Mouse (Mus musculus): ENCODE data around the gene Mob1a.

DNA sequence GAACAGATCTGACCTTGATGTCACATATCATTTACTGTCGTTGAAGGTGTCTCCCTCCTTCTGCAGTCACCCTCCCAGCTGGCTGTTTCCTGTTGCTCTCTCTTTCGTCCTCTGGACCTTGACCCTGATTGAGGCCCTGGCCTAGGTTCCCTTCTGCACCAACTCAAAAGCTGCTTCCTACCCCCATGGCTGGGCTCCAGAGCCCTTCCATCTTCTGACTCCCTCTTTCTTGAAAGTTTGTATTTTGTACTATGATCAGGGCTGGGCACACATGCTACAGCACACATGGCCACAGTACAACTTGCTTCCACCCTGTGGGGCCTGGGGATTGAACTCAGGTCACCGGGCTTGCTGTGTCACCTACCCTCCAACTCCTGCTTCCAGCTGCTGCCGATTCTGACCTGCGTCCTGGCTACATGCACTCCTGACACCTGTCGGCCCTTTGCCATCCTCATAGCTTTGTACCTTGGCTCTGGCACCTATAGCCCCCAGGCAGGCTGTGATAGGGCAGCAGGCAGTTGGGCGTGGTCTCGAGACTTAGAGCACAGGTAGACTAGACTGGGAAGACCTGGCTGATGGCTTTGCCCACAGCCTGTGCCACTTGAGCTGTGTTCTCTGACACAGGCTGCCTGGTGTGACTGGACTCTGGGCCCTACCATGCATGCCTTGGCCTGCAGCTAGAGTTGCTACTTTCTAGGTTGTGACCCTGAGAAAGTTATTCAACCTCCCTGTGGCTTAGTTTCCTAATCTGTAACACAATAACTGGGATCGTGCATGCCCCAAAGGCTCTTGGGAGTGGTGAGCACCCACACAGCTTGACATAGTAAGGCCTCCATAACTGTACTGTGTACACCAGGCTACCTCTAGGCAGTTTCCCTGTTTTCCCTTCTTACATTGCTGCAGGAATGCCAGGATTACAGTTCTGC, 29.3 kb downstream of the Mob1a start:
- TF ChIP-seq GATA1 (IDR thresholded peaks at IDR 0.05; ENCODE audit: low read length) (no peak), TAL1 (IDR thresholded peaks at IDR 0.05; ENCODE audit: low read length) (no peak)

Measured in erythroblast, embryonic 14.5 days (primary cell).